Mouse (Mus musculus) thymus, adult 2 months (tissue): Measurements from ENCODE around the gene Tbc1d24.

Experiments
- CTCF ChIP-seq: fragments of 200-500 bp; IDR thresholded peaks from 2 replicates; pipeline ENCODE4 v1.5.1; 2012; ENCODE audit warnings: mild to moderate bottlenecking, control low read depth, low read length, moderate library complexity, borderline replicate concordance; ENCODE audit not compliant: control insufficient read depth, poor library complexity, insufficient read depth; ENCODE audit errors: extremely low read depth
- POLR2A ChIP-seq: fragments of 200-500 bp; IDR thresholded peaks from 2 replicates; pipeline ENCODE4 v1.6.1; 2012; ENCODE audit warnings: mild to moderate bottlenecking, low read length, control low read depth, moderate library complexity; ENCODE audit not compliant: control insufficient read depth, poor library complexity, insufficient read depth; ENCODE audit errors: extremely low read depth

DNA sequence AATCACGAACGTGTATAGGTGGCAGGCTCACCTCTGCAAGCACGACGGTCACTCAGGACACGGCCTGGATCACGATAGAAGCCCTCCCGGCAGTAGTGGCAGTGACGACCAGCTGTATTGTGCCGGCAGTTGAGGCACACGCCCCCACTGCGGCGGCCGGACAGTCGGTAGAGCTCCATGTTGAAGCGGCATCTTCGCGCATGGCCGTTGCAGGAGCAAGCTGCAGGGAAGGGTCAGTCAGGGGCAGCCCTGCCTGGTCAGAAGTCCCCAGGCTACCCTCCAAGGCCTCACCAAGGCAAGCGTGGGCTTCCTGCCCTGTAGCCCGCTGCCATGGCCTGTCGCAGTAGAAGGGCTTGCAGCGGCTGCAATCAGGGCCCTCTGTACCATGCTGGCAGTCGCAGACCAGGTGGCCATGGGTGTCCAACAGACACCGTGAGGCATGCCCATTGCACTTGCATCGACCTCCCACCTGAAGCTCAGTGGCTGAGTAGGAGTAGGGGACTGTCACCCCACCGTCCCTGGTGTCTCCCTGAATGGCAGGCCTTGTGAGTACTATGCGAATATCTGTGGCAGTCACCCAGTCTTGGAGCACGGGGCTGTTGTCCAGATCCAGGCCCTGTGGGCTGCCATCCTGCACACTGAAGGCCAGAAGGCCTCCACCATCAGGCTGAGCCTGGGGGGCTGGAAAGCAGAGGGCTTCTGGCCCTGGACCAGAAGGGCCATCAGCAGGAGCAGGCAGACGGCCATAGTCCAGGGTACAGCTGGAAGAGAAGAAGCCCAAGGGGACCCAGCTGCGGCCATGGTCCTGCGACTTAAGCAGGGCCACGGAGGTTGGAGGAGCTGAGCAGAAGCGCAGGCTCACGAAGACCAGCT is 2.6 kb upstream of the Tbc1d24 start:
- TF ChIP-seq POLR2A (no peak), CTCF (no peak)
